Mouse (Mus musculus): ENCODE data around the gene Mfn2.

DNA sequence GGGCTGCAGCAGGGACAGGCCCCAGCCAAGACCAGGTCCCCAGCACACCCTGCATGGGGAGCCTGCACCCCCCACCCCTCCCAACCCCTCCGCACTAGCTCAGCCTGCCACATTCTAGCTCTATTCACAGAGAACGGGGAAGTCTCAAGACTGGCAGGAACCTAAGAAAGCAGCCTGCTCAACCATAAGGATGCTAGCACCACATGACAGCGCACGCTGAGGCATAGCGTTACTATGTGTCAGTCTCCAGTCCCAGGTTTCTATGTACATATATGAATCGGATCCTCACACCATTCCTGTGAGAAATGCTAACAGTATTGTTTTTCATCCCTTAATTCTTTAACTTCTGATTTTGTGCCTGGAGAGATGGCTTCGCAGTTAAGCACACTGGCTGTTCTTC, 24.0 kb upstream of the Mfn2 start:
- TF ChIP-seq POLR2A (IDR thresholded peaks at IDR 0.05; ENCODE audit: extremely low read depth, insufficient read depth, low read length) (no peak), CTCF (IDR thresholded peaks at IDR 0.05; ENCODE audit: extremely low read depth, insufficient read depth, low read length) (no peak)

Measured in cortical plate, adult 2 months (tissue).